Mouse (Mus musculus) adrenal gland, postnatal 10 days (tissue): ENCODE results near the gene Lcn12. TPM values are rescaled to one million over a fixed set of nuclear protein-coding genes. Genes with fewer than 3 reads are reported as not detected.

ENCODE experiments used
- DNase-seq: peaks from one replicate; pipeline ENCODE4 v3.0.0; 2021; ENCODE audit warnings: mixed read lengths
- microRNA-seq: library from miRNA; unstranded; fragments of <30 nt; microRNA quantifications from one replicate; pipeline ENCODE4 v1.2.0, GENCODE M21; 2021
- total RNA-seq, 2 experiments: library from RNA; stranded (reverse); gene quantifications; 2 replicates each; pipeline ENCODE4 v1.2.3; 2021

Gene Lcn12
- total RNA-seq, 2 experiments from 2014 or later: not detected

DNA sequence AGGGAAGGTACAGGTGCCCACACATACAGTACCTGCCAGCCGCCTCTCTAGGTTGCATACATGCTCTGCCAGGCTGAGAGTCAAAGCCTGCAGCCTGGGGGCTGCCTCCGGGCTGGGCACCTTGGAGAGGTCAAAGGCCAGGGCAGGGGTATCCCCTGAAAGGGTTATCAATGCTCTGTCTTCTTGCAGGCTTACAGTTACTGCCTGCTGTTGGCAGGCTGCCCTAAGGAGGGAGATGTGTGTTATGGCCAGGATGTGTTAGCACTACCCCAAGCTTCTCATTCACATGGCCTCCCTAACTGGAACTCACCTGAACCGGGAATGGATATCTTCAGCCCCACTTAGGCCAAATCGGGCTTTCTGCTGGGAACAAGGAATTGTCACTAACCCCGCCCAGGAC lies 33.6 kb downstream of the Lcn12 start:
- peak; percentile 40 for DNase-seq

DNA sequence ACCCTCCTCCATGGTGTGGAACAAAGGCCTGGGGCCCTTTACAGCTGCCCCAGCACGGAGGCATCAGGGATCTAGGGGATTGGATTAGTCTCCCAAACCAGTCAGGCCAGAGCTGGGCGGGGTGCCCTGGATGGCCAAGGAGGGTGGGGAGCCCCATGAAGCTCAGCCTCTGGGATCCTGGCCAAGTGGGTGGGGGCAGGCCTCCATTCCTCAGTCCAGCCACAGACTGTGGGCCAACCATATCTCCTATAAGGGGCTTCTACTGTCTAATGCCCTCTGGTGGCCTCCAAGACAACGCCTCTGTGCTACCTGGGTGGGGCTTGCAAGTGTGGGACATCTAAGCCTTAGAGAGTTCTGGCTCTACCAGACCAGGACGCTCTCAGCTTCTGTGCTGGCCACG lies 34.8 kb downstream of the Lcn12 start:
- DNase-seq: peak; percentile 52

DNA sequence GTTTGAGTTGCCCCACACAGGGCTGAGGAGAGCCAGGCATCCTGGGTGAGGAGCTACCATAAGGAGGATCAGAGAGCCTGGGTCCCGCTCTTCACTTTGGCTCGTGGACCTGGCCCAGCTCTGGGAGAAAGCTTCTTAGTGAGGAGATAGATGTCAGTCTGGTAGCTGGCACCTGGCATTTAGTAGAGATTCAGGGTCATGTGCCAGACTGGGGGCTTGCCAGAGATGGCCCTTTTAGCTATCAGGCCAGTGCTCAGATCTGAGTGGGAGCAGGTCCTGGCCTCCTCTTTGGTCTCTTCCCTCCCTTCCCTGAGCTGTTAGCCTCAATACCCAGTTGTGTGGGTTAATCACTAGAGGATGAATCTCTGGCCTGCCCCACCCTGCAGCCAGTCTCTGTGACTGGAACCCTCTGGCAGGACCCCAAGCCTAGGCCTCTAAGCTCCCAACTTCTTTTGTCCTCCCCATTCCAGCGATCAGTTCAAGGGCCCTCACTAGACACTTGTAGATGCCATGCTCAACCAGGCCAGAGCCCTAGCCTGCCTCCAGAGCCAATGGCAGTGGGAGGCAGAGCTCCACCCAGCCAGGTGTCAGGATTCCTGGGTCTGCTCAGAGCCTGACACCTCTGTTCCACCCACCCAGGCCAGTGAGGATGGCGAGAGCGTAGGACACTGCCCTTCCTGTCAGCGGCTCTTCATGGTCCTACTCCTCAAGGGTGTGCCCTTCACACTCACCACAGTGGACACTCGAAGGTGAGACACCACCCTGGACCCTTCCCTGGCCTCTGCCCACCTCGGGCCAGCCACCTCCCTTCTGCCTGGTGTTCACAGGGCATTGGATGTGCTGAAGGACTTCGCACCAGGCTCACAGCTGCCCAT lies 36.5 kb downstream of the Lcn12 start:
- DNase-seq: no peak

DNA sequence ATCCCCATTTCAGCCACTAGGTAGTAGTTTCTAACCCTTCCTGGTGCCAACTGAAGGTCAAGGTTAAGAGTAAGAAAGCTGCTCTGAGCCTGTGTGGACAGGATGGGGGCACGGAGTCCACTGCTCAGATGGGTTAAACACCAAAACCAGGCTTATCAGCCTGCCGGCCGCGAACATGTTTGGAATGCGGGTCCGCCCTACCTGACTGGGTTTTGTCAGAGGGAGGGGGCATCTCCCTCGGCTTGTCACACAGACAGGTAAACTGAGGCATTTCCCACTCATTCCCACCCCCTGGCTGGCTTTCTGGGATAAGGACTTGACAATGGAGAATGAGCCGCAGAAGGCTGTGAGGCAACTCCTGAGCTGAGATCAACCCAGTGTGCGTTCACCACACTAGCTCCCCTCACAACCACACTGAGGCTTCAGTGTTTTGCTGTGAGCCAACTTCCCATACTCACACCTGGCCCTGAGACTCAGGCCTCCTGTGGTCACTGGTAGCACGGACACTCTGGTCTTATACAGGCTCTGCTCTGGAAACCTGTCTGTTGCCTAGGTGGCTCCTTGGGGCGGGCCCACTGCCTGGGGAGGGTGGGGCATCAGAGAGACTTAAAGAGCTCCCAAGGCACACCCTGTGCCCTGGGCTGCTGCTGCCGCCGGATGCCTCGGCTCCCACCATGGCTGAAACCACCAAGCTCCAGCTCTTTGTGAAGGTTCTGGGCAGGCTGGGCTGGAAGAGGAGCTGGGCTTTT lies 37.3 kb downstream of the Lcn12 start, which contains the start of gene Clic3:
TSS of gene Clic3 (plus strand) at position 634 of the 749 bp plus-strand sequence.
- DNase-seq: peak; percentile 16

GRCm38 (mm10) chr2:25452951-25453350 lies 40.8 kb downstream of the Lcn12 start:
- no peak for DNase-seq

- DNase-seq: no peak
Measured at GRCm38 (mm10) chr2:25450853-25451647, 42.7 kb downstream of the Lcn12 start.

DNA sequence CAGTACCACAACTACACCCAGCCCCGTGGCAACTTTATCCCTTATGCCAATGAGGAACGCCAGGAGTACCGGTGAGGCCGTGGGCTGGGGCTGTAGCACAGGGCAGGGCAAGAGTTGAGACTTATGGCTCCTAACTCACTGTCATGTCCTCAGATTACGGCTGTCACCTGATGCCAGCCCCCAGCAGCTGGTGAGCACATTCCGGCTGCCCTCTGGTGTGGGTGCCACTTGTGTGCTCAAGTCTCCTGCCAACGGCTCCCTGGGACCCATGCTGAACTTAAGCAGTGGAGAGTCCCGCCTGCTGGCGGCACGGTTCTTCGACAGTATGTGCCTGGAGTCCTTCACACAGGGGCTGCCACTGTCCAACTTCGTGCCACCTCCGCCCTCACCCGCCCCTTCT lies 51.0 kb downstream of the Lcn12 start:
- DNase-seq: no peak

- no peak for DNase-seq
Measured at GRCm38 (mm10) chr2:25441067-25441466, 52.6 kb downstream of the Lcn12 start.

Small RNA genes lying within 50 kb of the gene (microRNA-seq; reads per million reads assigned to microRNA genes)
- 1.8 reads per million for gene Mir3087

Other genes starting within 250 kb of the Lcn12 start
- 1 to 10 TPM; 2.3 to 3.3 TPM for gene AL732309.1, start 247.0 kb downstream of the Lcn12 start, total RNA-seq
- 10 to 100 TPM; 27.7 to 31.0 TPM for gene Tmem203, start 238.5 kb downstream of the Lcn12 start, total RNA-seq
- gene Tprn, start 231.3 kb downstream of the Lcn12 start, total RNA-seq: 10 to 100 TPM; 11.2 to 11.4 TPM
- 10 to 100 TPM; 48.0 to 52.2 TPM for gene Ssna1, start 221.5 kb downstream of the Lcn12 start, total RNA-seq
- 10 to 100 TPM; 61.0 to 73.1 TPM for gene Anapc2, start 221.4 kb downstream of the Lcn12 start, total RNA-seq
- not detected for gene Tmem210, start 205.8 kb downstream of the Lcn12 start, total RNA-seq
- gene Lrrc26, start 204.0 kb downstream of the Lcn12 start, total RNA-seq: not detected
- 1 to 10 TPM; 7.3 to 9.6 TPM for gene Grin1, start 174.7 kb downstream of the Lcn12 start, total RNA-seq
- 10 to 100 TPM; 41.5 to 41.9 TPM for gene Man1b1, start 161.6 kb downstream of the Lcn12 start, total RNA-seq
- gene Dpp7, start 137.6 kb downstream of the Lcn12 start, total RNA-seq: 10 to 100 TPM; 15.4 to 19.1 TPM
- gene Uap1l1, start 128.2 kb downstream of the Lcn12 start, total RNA-seq: 10 to 100 TPM; 11.2 to 11.8 TPM
- 1 to 10 TPM; 3.3 to 5.3 TPM for gene Sapcd2, start 121.6 kb downstream of the Lcn12 start, total RNA-seq
- 10 to 100 TPM; 11.7 to 15.1 TPM for gene Entpd2, start 98.0 kb downstream of the Lcn12 start, total RNA-seq
- gene Npdc1, start 94.6 kb downstream of the Lcn12 start, total RNA-seq: 10 to 100 TPM; 67.8 to 83.9 TPM
- gene Fut7, start 70.6 kb downstream of the Lcn12 start, total RNA-seq: 1 to 10 TPM in 1 of 2 experiments, under 1 TPM in 1; 0.67 to 1.1 TPM
- 10 to 100 TPM; 21.1 to 27.4 TPM for gene Abca2, start 65.2 kb downstream of the Lcn12 start, total RNA-seq
- under 1 TPM; 0.90 to 0.91 TPM for gene Clic3, start 37.1 kb downstream of the Lcn12 start, total RNA-seq
- gene Paxx, start 32.8 kb downstream of the Lcn12 start, total RNA-seq: 10 to 100 TPM; 33.1 to 42.3 TPM
- gene Ptgds, start 23.9 kb downstream of the Lcn12 start, total RNA-seq: 1 to 10 TPM; 3.8 to 3.9 TPM
- gene Fbxw5, start 6.8 kb upstream of the Lcn12 start, total RNA-seq: 10 to 100 TPM; 73.1 to 88.8 TPM
- 10 to 100 TPM; 16.8 to 42.9 TPM for gene C8g, start 7.8 kb upstream of the Lcn12 start, total RNA-seq
- gene Traf2, start 53.0 kb upstream of the Lcn12 start, total RNA-seq: 10 to 100 TPM; 18.0 to 22.7 TPM
- gene Edf1, start 63.9 kb upstream of the Lcn12 start, total RNA-seq: 100 to 1,000 TPM; 266 to 285 TPM
- gene Mamdc4, start 80.9 kb upstream of the Lcn12 start, total RNA-seq: 1 to 10 TPM; 1.6 to 6.3 TPM
- gene Phpt1, start 81.3 kb upstream of the Lcn12 start, total RNA-seq: 10 to 100 TPM; 63.5 to 82.8 TPM
- 1 to 10 TPM; 1.8 to 2.2 TPM for gene Ajm1, start 87.8 kb upstream of the Lcn12 start, total RNA-seq
- 10 to 100 TPM; 70.0 to 88.5 TPM for gene Rabl6, start 114.6 kb upstream of the Lcn12 start, total RNA-seq
- not detected for gene Ccdc183, start 123.8 kb upstream of the Lcn12 start, total RNA-seq
- 10 to 100 TPM; 28.2 to 30.8 TPM for gene Tmem141, start 128.1 kb upstream of the Lcn12 start, total RNA-seq
- 10 to 100 TPM; 11.3 to 15.8 TPM for gene Fcna, start 134.1 kb upstream of the Lcn12 start, total RNA-seq
- gene Lcn8, start 159.2 kb upstream of the Lcn12 start, total RNA-seq: 1 to 10 TPM in 1 of 2 experiments, not detected in 1; 1.6 TPM
- not detected for gene Lcn5, start 164.0 kb upstream of the Lcn12 start, total RNA-seq
- gene Lcn6, start 182.9 kb upstream of the Lcn12 start, total RNA-seq: not detected
- not detected for gene Lcn10, start 188.8 kb upstream of the Lcn12 start, total RNA-seq
- 1 to 10 TPM; 2.4 to 2.6 TPM for gene Obp2a, start 206.1 kb upstream of the Lcn12 start, total RNA-seq
- 10 to 100 TPM; 40.8 to 42.7 TPM for gene Bmyc, start 212.8 kb upstream of the Lcn12 start, total RNA-seq
- not detected for gene Obp2b, start 243.1 kb upstream of the Lcn12 start, total RNA-seq